Mouse (Mus musculus): ENCODE data around the gene B4galt3. TPM values are rescaled to one million over a fixed set of nuclear protein-coding genes. Genes with fewer than 3 reads are reported as not detected.

Gene B4galt3
- polyA plus RNA-seq, 1 experiment from 2014 or later = 56.8 TPM

DNA sequence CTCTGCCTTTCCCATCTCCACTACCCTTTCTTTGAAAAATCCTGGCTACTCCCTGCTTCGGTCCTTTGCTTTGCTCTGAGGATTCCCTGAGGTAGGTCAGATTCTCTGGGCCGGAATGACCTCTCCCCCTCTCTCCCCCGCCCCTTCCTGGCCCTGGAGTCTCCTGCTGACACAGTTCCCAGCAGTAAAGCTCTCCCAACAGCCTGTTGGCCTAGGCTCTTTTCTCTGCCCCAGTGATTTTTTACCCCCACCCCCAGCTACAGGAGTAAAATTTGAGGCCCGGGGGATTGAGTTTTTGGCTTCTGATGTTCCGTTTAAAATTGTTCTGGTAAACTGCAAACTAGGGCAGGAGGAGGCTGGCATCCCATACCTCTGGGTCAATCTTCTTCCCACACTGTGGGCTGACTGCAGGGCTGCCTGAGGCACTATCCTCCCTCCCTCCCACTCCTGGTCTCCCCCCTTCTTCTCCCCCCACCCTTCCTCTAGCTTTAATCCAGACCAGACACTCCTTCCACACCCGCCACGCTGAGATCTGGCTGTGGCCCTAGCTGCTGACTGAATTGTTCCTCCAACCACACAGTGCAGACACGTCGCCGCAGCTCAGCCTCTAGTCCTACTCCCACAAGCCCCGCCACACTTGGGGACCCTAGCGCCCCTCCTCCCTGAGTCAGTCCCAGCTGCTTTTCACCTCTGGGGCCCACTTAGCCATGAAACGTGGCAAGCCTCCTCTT is 18.4 kb upstream of the B4galt3 start:
- peak; percentile 49 for ATAC-seq (replicated peaks; ENCODE audit: insufficient number of reproducible peaks, low FRiP score, low TSS enrichment, low read depth)
- H3K4me1 ChIP-seq (ENCODE audit: control insufficient read depth, insufficient read depth, low read length) = peaks cover 12% of the 10 kb centered on the region
- H3K36me3 ChIP-seq (replicated peaks; ENCODE audit: control insufficient read depth, insufficient read depth, low read depth, low read length) = no peaks in the 10 kb centered on the region; the same call in 1 of the 2 replicates

DNA sequence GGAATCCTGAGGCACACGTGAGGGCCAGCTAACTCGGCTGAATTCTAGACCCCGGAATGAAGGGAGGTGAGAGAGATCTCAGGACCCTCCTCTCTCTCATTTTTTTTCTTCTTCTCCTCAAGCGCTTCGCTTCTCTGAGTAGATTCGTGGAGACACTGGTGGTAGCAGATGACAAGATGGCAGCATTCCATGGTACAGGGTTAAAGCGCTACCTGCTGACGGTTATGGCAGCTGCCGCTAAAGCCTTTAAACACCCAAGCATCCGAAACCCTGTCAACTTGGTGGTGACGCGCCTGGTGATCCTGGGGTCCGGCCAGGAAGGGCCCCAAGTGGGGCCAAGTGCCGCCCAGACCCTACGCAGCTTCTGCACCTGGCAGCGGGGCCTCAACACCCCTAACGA is 17.7 kb upstream of the B4galt3 start:
- Histone ChIP-seq H3K36me3 (replicated peaks; ENCODE audit: control insufficient read depth, insufficient read depth, low read depth, low read length) (no peaks in the 10 kb centered on the region; the same call in 1 of the 2 replicates), H3K27me3 (ENCODE audit: control insufficient read depth, insufficient read depth, low read length) (no peaks in the 10 kb centered on the region), H3K9ac (replicated peaks; ENCODE audit: low read length) (peak overlapping the region; percentile 60), H3K4me1 (ENCODE audit: control insufficient read depth, insufficient read depth, low read length) (peaks cover 12% of the 10 kb centered on the region), H3K27ac (replicated peaks; ENCODE audit: low read depth, low read length) (peak overlapping the region; percentile 77), H3K4me3 (ENCODE audit: low read depth, low read length) (peak overlapping the region; percentile 34; the same call in 1 of the 2 replicates), H3K9me3 (replicated peaks; ENCODE audit: control insufficient read depth, low read length) (no peaks in the 10 kb centered on the region), H3K4me2 (ENCODE audit: low read depth, low read length) (peak overlapping the region; percentile 79)
- no peak; the same call in 1 of the 2 replicates for ATAC-seq (replicated peaks; ENCODE audit: insufficient number of reproducible peaks, low FRiP score, low TSS enrichment, low read depth)
- WGBS = 39% methylated on average over 17 of the region's 17 CpGs
- no peak for DNase-seq (ENCODE audit: low spot score)

More for the DNA sequence above, 18.4 kb upstream of the B4galt3 start:
- H3K9me3 ChIP-seq (replicated peaks; ENCODE audit: control insufficient read depth, low read length) = no peaks in the 10 kb centered on the region
- DNase-seq (ENCODE audit: low spot score) = peak; percentile 74
- WGBS = 5% methylated on average over 13 of the region's 13 CpGs
- H3K27ac ChIP-seq (replicated peaks; ENCODE audit: low read depth, low read length) = peak overlapping the region; percentile 77
- peak overlapping the region; percentile 79 for H3K4me2 ChIP-seq (ENCODE audit: low read depth, low read length)
- H3K27me3 ChIP-seq (ENCODE audit: control insufficient read depth, insufficient read depth, low read length) = no peaks in the 10 kb centered on the region
- peak overlapping the region; percentile 60 for H3K9ac ChIP-seq (replicated peaks; ENCODE audit: low read length)
- H3K4me3 ChIP-seq (ENCODE audit: low read depth, low read length) = peak overlapping the region; percentile 34

DNA sequence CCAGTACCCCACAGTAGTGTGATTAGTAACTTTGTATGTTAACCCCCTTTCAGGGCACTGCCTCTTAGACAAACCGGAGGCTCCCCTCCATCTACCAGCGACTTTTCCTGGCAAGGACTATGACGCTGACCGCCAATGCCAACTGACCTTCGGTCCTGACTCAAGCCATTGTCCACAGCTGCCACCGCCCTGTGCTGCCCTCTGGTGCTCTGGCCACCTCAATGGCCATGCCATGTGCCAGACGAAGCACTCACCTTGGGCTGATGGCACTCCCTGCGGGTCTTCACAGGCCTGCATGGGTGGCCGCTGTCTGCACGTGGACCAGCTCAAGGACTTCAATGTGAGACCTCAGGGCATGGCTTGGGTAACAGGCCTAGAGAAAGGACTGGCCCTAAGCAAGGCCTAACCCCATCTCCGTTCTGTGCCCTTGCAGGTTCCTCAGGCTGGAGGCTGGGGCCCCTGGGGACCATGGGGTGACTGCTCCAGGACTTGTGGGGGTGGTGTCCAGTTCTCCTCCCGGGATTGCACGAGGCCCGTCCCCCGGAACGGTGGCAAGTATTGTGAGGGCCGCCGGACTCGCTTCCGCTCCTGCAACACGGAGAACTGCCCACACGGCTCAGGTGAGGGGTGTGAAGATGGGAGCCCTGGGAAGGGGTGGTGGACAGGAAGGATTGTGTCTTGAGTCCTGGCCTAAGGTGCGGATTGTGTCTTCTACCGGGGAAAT is 13.9 kb upstream of the B4galt3 start:
- H3K4me2 ChIP-seq (ENCODE audit: low read depth, low read length) = no peak overlapping the region
- H3K36me3 ChIP-seq (replicated peaks; ENCODE audit: control insufficient read depth, insufficient read depth, low read depth, low read length) = no peaks in the 10 kb centered on the region; the same call in 1 of the 2 replicates
- no peaks in the 10 kb centered on the region for H3K9me3 ChIP-seq (replicated peaks; ENCODE audit: control insufficient read depth, low read length)
- 92% methylated on average over 24 of the region's 24 CpGs for WGBS
- peaks cover 4% of the 10 kb centered on the region for H3K4me1 ChIP-seq (ENCODE audit: control insufficient read depth, insufficient read depth, low read length)
- no peak overlapping the region for H3K4me3 ChIP-seq (ENCODE audit: low read depth, low read length)
- no peak for DNase-seq (ENCODE audit: low spot score)
- no peak overlapping the region for H3K9ac ChIP-seq (replicated peaks; ENCODE audit: low read length)
- no peak overlapping the region for H3K27ac ChIP-seq (replicated peaks; ENCODE audit: low read depth, low read length)
- H3K27me3 ChIP-seq (ENCODE audit: control insufficient read depth, insufficient read depth, low read length) = no peaks in the 10 kb centered on the region
- ATAC-seq (replicated peaks; ENCODE audit: insufficient number of reproducible peaks, low FRiP score, low TSS enrichment, low read depth) = no peak

DNA sequence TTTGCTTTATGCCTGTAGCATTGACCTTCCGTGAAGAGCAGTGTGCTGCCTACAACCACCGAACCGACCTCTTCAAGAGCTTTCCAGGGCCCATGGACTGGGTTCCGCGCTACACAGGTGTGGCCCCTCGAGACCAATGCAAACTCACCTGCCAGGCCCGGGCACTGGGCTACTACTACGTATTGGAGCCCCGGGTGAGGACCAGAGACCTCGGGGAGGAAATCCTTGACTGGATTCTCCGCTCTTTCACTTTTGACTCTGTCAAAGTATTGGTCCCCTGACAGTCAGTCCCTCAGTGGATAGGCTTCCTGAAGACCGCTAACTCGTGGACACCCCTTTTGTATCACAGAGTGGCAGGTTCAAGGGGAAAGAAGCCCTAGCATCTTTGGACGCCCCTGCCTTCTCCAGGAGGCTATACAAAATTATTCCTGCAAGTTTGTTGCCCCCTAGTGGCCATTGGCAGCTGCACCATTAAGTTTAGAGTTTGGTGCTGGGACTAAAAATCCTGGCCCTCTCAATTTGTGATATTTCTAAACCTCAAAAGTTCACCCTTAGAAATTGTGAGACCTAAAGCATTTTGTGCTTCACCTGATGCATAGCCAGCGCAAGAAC is 13.1 kb upstream of the B4galt3 start:
- 70% methylated on average over 15 of the region's 15 CpGs for WGBS
- ATAC-seq (replicated peaks; ENCODE audit: insufficient number of reproducible peaks, low FRiP score, low TSS enrichment, low read depth) = 0 out of 2 replicates have a peak, but pooled peaks have one; percentile 7
- H3K36me3 ChIP-seq (replicated peaks; ENCODE audit: control insufficient read depth, insufficient read depth, low read depth, low read length) = no peaks in the 10 kb centered on the region; the same call in 1 of the 2 replicates

DNA sequence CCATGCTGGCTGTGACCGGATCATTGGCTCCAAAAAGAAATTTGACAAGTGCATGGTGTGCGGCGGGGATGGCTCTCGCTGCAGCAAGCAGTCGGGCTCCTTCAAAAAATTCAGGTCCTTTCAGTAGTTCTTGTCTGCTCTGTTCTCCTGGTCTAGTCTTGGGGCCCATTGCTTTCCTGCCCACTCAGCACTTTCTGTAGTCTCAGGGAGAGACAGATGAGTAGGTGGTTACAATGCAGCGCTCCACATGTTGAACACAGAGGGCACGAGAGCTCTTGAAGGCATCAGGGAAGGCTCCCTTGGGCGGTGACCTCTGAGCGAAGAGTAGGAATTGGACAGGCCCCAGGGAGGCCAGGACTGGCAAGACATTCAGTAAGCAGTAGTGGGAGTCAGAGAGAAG is 12.3 kb upstream of the B4galt3 start:
- DNase-seq (ENCODE audit: low spot score) (no peak), ATAC-seq (replicated peaks; ENCODE audit: insufficient number of reproducible peaks, low FRiP score, low TSS enrichment, low read depth) (no peak)
- peaks cover 2% of the 10 kb centered on the region; the same call in 1 of the 2 replicates for H3K4me1 ChIP-seq (ENCODE audit: control insufficient read depth, insufficient read depth, low read length)
- no peak overlapping the region for H3K27ac ChIP-seq (replicated peaks; ENCODE audit: low read depth, low read length)
- no peak overlapping the region for H3K9ac ChIP-seq (replicated peaks; ENCODE audit: low read length)
- H3K4me3 ChIP-seq (ENCODE audit: low read depth, low read length) = no peak overlapping the region
- no peak overlapping the region for H3K4me2 ChIP-seq (ENCODE audit: low read depth, low read length)
- H3K27me3 ChIP-seq (ENCODE audit: control insufficient read depth, insufficient read depth, low read length) = no peaks in the 10 kb centered on the region
- H3K9me3 ChIP-seq (replicated peaks; ENCODE audit: control insufficient read depth, low read length) = no peaks in the 10 kb centered on the region
- no peaks in the 10 kb centered on the region; the same call in 1 of the 2 replicates for H3K36me3 ChIP-seq (replicated peaks; ENCODE audit: control insufficient read depth, insufficient read depth, low read depth, low read length)
- 89% methylated on average over 9 of the region's 9 CpGs for WGBS

More for the DNA sequence above, 13.1 kb upstream of the B4galt3 start:
- Histone ChIP-seq H3K9me3 (replicated peaks; ENCODE audit: control insufficient read depth, low read length) (no peaks in the 10 kb centered on the region), H3K27me3 (ENCODE audit: control insufficient read depth, insufficient read depth, low read length) (no peaks in the 10 kb centered on the region), H3K4me1 (ENCODE audit: control insufficient read depth, insufficient read depth, low read length) (no peaks in the 10 kb centered on the region; the same call in 1 of the 2 replicates), H3K9ac (replicated peaks; ENCODE audit: low read length) (no peak overlapping the region), H3K27ac (replicated peaks; ENCODE audit: low read depth, low read length) (no peak overlapping the region), H3K4me2 (ENCODE audit: low read depth, low read length) (no peak overlapping the region), H3K4me3 (ENCODE audit: low read depth, low read length) (no peak overlapping the region)
- DNase-seq (ENCODE audit: low spot score) = peak; percentile 86

DNA sequence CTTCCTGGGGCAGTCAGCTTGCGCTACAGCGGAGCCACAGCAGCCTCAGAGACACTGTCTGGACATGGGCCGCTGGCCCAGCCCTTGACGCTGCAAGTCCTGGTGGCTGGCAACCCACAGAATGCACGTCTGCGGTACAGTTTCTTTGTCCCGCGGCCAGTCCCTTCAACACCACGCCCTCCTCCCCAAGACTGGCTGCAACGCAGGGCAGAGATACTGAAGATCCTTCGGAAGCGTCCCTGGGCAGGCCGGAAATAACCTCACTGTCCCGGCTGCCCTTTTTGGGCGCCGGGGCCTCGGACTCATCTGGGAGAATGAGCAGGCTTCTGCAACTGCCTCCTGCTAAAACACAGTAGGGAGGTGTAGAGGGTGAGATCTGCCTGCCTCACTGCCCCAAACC is 11.2 kb upstream of the B4galt3 start:
- Histone ChIP-seq H3K27me3 (ENCODE audit: control insufficient read depth, insufficient read depth, low read length) (no peaks in the 10 kb centered on the region), H3K4me2 (ENCODE audit: low read depth, low read length) (no peak overlapping the region), H3K4me1 (ENCODE audit: control insufficient read depth, insufficient read depth, low read length) (peaks cover 2% of the 10 kb centered on the region; the same call in 1 of the 2 replicates), H3K4me3 (ENCODE audit: low read depth, low read length) (no peak overlapping the region), H3K36me3 (replicated peaks; ENCODE audit: control insufficient read depth, insufficient read depth, low read depth, low read length) (no peaks in the 10 kb centered on the region; the same call in 1 of the 2 replicates), H3K9ac (replicated peaks; ENCODE audit: low read length) (no peak overlapping the region), H3K9me3 (replicated peaks; ENCODE audit: control insufficient read depth, low read length) (no peaks in the 10 kb centered on the region), H3K27ac (replicated peaks; ENCODE audit: low read depth, low read length) (no peak overlapping the region)
- WGBS = 84% methylated on average over 17 of the region's 17 CpGs
- ATAC-seq (replicated peaks; ENCODE audit: insufficient number of reproducible peaks, low FRiP score, low TSS enrichment, low read depth) (no peak), DNase-seq (ENCODE audit: low spot score) (no peak)

DNA sequence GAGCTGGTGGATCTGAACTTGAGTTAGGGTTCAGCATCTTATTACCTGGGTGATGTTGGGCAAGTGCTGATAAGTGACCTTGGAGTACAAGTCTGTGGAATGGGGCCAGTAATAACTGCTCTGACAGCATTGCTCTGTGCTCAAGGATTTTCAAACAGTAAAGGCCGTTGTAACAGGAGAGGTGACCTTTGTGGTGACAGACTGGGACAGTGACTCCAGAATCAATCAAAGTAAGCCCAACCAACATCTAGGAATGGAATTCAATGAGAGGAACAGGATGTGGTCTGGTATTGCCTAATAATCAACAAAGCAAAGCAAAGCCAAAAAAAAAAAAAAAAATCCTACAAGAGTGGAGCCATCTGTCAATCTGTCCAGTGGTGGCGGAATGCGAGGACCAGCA is 9.8 kb upstream of the B4galt3 start:
- Histone ChIP-seq H3K4me1 (ENCODE audit: control insufficient read depth, insufficient read depth, low read length) (peaks cover 2% of the 10 kb centered on the region; the same call in 1 of the 2 replicates), H3K36me3 (replicated peaks; ENCODE audit: control insufficient read depth, insufficient read depth, low read depth, low read length) (no peaks in the 10 kb centered on the region), H3K4me2 (ENCODE audit: low read depth, low read length) (no peak overlapping the region), H3K4me3 (ENCODE audit: low read depth, low read length) (no peak overlapping the region), H3K9ac (replicated peaks; ENCODE audit: low read length) (no peak overlapping the region), H3K27ac (replicated peaks; ENCODE audit: low read depth, low read length) (no peak overlapping the region), H3K9me3 (replicated peaks; ENCODE audit: control insufficient read depth, low read length) (no peaks in the 10 kb centered on the region), H3K27me3 (ENCODE audit: control insufficient read depth, insufficient read depth, low read length) (no peaks in the 10 kb centered on the region)
- DNase-seq (ENCODE audit: low spot score) (no peak), ATAC-seq (replicated peaks; ENCODE audit: insufficient number of reproducible peaks, low FRiP score, low TSS enrichment, low read depth) (no peak)
- WGBS = 81% methylated on average over 3 of the region's 3 CpGs
